ENCODE assay signal across 20 mouse cellular contexts in genomic region chr4:111367771-111368170, GRCm38 (mm10).
"Had no signal": no experiment of that assay in that cellular context is flagged by ENCODE, and none has a peak within 500 bp of the region (broad histone marks: within the 10 kb centered on the region; RNA-seq: fewer than 3 reads in every experiment).

No protein-coding gene starts in this region.

- H3K4me3 ChIP-seq: heart, embryonic 10.5 days; heart, embryonic 12.5 days; hindbrain, embryonic 10.5 days; hindbrain, embryonic 12.5 days; intestine, embryonic 15.5 days; layer of hippocampus, adult 2 months; limb, embryonic 10.5 days; limb, embryonic 12.5 days; liver, embryonic 13.5 days had no signal

- DNase-seq: gastrocnemius, postnatal 10 days; gastrocnemius, postnatal 25 days; heart, adult 18-20 months; heart, postnatal 10 days; heart, postnatal 4 days; kidney, adult 18-20 months; kidney, adult 8-10 months; kidney, postnatal 10 days; kidney, postnatal 25 days; kidney, postnatal 4 days; liver; liver, embryonic 13.5 days had no signal

- H3K4me1 ChIP-seq: heart, embryonic 10.5 days; heart, embryonic 12.5 days; hindbrain, embryonic 10.5 days; hindbrain, embryonic 12.5 days; intestine, embryonic 15.5 days; limb, embryonic 10.5 days; limb, embryonic 12.5 days; liver, embryonic 13.5 days had no signal
